Mouse (Mus musculus) kidney, postnatal 14 days (tissue): ENCODE data around the gene Cd93.
A peak's percentile ranks its signal among the peaks of the same experiment; 100 is the strongest.

ENCODE experiments used
- DNase-seq: peaks from one replicate; pipeline ENCODE4 v3.0.0; 2022; ENCODE audit warnings: mixed read lengths

The Cd93 gene

DNA sequence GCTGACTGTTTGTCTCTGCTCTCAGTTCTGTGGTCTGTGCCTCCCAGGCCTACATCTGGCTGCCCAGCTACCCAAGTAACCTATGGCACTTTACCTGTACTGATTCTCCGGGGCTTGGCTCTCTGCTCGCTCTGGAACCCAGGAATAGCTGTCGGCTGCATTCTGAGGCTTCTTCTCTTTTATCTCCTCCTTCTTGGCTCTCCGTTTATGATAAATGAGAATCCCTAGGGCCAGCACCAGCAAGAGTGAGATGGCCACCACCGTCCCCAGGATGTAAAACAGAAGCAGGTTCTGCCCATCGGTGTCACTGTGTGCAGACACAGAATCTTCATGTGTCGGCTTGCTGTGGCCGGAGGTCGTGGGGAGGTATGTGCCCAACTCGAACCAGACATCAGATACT is 1.9 kb downstream of the Cd93 start:
- DNase-seq, result no peak

DNA sequence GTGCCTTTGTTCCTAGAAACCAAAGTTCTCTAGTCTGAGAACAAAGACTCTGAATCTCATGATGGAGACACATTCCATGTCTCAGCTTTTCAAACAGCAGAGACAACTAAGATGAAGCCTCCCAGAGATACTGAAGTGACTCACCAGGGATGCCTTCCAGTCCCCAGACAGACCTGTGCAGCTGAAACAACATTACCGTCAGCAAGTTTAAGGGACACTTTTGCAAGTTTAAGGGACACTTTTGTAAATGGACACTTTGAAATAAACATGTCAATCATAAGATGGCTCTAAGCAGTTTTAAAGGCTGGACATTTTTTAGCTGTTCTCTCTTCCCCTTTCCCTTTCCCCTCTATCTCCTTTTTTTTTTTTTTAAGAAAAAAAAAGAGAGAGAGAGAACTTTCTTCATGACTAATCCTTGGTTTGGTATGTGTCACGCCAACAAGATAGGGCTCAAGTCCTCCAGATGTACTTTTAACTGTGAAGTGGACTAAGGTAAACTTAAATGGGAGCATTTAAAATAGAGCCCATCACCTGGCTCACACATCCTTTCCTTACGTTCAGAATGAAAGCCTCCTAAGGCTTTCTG is 3.6 kb downstream of the Cd93 start:
- no peak for DNase-seq

DNA sequence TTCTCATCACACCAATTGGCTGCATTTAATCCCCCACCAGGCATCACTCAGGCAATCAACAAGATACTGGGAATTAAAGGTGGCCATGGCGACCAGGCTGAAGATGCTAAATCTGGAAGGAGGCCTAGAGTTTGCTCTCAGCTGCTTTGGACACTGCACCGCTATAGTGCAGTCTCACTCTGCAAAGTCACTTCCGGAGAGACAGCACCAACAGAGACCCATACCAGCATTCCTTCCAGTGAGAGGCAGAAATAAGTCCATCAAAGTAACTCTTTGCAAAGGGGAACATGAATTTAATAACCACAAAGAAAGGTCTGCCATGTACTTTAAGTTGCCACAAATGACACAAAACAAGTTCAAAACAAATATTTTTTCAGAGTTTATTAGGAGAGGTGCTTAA is 7.1 kb downstream of the Cd93 start:
- no peak for DNase-seq

DNA sequence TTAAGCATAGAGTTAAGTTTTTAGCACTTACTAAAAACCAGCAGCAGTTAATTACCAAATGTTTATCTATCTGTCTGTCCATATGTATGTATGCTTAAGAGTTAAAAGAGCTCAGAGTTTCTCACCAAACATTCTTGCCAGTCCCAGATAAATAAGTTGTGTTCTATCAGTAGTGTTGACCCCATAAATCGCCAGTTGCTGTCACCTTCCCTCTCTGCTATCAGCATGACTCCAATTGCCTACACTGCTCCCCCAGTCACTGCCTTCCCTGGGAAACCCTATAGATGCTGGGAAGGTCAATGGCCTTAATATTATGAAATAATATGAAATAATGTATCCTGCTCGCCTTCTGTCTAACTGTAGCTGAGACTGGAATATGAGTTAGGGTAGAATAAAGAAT is 11.0 kb downstream of the Cd93 start:
- no peak for DNase-seq

DNA sequence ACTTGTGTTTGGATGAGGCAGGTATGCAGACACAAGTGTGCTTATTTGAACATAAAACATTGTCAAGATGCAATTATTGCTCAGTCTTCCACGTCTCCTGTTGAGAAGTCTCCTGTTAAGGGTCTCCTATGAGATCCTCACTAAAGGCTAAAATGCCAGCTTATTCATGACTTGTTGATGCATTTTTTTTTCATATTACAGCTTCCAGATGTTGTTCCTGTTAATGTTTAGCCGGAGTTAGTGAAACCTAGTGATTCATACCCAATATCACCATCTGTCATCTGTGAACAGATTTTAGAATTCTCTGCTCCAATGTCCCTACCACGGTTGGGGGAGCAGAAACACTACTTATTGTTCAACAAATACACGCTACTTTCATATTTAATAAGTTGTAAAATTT is 12.4 kb downstream of the Cd93 start:
- no peak for DNase-seq

DNA sequence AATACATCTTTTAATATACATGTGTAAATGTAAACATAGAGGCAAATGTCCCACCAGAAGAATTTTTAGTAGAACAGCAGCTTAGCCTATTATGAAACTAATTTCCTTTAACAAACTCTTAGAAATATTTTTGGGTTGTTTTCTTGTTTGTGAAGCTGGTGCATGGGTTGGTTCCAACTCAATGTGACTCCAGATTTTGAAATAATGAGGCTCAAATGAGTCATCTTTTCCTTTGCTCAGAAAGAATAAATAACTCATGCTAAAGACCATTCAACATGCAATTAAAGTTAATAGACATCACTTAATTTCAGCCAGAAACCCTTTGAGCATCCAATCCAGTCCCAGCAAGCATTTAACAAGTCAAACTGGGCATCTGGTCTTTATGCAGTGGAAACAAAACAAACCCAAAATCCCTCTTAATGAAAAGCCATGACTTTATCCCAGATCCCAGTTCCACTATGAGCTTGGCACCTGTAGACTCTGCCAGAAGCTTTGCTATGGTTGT is 14.3 kb downstream of the Cd93 start:
- DNase-seq, result peak; percentile 31

DNA sequence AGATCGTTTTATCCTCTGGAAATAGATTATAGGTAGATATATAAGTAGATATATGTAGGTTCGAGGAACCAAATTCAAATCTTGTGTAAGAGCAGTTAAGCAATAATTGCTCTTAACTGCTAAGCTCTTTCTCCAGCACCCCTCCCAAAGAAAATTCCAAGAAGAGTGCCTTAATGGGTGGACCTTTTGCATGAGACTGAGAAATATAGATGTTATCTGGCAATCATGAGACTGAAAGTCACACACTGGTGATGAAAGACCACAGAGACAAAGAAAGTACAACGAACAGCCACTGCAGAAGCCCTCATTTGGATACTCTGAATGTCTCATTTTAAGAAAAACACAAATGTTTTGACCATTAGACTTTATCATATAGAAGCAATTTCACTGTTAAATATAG is 14.8 kb downstream of the Cd93 start:
- no peak for DNase-seq

DNA sequence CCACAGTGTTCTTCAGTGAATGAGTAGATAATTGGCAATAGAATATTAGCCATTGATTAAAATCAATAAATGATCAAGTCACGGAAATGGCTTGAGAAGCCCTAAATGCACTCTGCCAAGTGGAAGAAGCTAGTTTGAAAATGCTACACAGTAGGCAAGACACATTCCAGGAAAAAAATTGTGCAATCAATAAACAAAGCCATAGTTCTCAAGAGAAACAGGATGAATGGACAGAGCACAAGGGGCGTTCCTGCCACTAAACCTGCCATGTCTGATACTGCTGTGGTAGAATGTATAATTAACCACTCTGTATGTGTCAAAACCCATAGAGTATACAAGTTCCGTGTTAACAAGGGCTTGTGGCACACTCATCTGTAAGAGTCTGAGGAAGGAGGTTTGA is 15.8 kb downstream of the Cd93 start:
- DNase-seq, result no peak

DNA sequence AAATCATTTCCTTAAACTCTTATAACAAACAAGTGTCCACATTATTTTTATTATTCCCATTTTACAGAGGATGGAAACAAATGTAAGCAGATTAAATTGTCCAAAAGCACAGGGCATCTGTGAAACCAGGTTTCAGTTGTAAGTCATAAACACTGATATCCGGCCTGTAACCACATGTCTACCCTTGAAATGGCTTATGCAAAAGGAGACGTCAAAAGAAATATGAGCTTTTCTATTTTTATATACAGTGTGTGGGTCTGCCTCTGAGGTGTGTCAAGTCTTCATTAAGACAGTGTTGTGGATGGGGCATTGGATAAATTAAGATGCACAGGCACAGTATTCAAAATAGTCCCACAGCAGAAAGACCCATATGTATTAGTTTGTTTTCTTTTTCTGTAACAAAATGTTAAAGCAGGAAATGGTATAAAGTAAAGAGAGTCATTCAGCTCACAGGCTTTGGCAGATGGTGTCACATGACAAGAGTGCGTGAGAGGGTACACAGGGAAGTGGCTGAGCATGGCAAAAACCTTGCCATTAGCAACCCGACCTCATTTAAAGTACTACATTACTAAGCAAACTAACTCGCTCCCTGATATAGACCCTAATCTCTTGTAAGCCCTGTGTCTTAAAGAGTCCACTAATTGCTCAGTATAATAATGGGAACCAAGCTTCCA is 17.5 kb downstream of the Cd93 start:
- DNase-seq, result no peak

DNA sequence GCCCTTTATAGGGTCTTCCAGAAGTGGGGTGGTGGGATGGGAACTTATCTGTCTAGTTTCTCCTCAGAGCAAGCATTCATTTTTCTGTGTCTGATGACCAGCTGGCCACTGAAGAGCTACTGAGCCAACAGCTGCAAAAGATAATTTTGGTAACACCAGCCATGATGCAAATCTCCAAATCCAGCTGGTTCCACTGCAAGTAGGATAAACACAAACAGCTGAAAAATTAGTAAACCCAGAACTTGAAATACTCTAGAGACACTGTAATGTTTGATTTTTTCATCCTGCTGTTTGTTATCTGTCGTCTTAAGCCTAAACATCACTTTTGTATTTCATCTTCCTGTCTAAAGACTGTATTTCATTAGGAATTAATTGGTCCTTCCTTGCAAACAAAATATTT is 21.7 kb downstream of the Cd93 start:
- DNase-seq, result no peak

DNA sequence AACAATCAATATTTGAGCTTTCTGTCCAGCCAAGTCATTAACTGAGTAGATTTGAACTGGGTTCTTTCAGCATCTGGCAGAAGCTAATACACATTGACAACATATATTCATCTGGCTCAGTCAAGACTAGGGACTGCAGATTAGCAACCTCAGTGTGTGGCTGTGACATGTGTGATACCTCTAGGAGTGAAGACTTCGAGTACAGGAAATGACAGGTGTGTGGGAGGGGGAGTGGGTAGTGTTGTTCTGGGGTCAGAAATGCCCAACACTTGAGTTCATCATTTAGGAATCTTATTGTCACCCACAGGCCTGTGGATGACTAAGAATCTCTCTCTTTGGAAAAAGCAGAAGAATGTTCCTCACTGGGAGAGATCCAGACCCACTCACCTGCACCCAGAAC is 22.3 kb downstream of the Cd93 start:
- no peak for DNase-seq

DNA sequence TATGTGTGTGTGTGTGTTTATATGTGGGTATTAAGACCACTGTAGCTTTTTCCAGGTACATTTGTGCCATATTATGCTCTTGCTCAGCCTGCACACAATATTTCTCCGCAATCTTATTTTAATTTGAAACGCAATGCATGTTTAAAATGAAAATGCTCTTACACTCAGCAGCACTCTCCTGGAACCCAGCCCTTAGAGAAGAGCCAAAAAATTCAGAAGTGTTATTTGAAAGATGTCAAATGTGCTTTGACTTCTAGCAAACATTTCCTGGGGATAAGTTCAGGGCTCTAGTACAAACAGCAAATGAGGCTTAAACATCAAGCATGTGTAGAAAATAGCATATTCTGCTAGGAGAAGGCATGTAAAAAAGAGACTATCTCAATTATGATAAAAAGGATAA is 23.6 kb downstream of the Cd93 start:
- DNase-seq, result no peak

DNA sequence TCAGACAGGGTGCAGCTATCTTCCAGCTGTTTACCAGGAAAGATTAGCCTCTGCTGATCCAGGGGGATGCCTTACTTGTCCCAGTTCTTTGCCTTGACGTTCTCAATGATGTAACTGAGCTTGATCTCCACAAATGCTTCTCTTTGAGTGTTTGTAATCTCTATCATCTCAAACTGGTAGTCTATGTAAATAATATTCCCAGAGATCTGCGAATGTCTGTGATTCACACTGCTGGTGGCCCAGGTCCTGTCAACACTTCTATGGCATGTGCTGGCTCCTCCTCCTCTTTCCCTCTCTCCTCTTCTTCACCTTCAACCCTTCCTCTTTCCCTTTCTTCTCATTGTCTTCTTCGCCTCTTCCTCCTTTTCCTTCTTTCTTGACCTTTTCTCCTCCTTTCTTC is 24.2 kb downstream of the Cd93 start:
- no peak for DNase-seq

DNA sequence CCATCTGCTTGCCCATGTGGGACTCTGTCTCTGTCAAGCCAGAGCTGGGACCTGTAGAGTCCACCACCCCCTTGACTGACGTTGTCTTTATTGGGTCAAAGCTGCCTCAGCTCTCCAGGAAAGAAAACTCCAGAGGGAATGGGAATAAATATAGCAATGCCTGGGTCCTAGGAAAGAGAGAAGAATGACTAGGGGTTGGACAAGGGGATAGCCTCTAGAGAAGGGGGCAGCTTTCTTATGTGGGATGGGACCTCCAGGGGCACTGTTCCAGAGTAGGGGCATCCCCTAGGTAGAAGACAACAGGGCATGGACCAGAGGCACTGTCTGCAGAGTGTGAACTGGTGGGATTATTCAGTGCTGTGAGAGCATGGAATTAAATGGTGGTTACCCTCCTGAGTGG is 33.5 kb downstream of the Cd93 start:
- no peak for DNase-seq

DNA sequence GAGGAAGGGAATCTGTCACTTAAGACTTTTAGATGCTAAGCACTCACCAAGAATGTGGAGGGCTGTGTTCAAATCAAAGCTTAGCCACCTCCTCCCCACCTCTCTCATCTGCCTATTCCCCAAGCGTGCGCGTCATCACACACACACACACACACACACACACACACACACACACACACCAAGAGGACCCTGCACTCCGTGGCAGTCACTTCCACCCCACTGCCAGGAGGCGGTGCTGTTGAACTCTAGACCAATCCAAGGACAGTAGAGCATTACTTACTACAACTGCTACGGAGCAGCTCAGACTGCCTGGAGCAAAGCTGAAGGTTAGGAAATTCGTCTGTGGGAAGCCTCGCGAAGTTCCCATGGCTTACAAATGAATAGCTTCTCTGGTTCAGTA is 34.2 kb downstream of the Cd93 start:
- peak; percentile 89 for DNase-seq

DNA sequence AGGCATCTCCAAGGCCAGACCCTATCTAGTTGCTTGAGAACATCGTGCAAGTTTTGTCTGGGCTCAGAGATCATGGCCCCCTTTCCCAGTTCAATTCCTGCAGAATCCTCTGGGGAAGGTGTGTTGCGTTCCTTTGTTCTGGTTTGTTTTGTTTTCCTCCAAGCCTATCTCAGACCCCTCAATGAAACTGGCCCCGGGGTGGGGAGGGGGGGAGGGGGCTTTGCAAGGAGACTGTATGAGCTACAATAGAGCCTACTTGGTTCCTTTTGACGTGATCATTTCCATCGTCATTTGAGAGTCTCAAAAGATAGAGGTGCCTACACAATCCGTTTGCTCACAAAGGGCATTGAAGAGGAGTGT is 34.6 kb downstream of the Cd93 start:
- no peak for DNase-seq

DNA sequence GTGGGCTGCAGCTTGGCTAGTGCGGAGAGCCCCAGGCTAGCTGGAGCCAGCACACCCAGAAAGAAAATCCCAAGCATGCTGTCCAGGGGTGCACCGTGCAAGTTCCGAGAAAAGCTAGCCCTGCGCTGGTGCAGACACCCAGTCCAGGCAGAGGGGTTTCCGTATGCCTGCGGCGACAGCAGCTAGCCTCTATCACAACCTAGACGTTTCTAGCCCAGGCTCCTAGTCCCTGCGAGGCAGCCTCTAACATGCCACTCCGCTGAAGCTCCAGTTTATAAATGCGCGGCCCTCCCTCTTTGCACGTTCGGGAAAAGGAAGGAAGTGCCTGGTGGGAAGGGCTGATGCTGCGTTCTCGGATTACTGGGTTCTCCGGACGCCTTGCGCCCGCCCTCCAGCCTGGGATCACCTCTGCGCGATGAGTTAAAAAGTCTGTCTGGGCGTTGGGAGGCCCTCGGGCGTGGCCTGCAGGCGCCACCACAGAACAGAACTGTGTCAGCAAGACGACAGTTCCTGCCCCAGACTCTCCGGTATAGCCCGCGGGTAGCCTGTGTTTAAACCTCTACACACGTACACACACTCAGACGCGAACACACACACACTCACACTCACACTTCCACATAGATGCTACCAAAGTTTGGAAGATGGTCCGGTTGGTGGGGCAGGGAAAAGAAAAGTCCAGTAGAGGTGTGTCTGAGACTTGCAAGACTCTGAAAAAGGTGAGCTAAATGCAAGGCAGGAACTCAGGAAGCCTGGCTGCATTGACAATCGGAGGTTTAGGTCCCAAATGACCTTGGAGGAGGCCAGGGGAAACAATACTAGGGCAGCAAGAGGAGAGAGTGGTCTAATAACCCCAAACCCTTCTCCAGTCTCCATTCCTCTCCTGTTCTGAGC is 35.2 kb downstream of the Cd93 start, which contains the start of gene Thbd:
TSS of gene Thbd (minus strand) at position 319 of the 891 bp plus-strand sequence.
- peak; percentile 87 for DNase-seq

DNA sequence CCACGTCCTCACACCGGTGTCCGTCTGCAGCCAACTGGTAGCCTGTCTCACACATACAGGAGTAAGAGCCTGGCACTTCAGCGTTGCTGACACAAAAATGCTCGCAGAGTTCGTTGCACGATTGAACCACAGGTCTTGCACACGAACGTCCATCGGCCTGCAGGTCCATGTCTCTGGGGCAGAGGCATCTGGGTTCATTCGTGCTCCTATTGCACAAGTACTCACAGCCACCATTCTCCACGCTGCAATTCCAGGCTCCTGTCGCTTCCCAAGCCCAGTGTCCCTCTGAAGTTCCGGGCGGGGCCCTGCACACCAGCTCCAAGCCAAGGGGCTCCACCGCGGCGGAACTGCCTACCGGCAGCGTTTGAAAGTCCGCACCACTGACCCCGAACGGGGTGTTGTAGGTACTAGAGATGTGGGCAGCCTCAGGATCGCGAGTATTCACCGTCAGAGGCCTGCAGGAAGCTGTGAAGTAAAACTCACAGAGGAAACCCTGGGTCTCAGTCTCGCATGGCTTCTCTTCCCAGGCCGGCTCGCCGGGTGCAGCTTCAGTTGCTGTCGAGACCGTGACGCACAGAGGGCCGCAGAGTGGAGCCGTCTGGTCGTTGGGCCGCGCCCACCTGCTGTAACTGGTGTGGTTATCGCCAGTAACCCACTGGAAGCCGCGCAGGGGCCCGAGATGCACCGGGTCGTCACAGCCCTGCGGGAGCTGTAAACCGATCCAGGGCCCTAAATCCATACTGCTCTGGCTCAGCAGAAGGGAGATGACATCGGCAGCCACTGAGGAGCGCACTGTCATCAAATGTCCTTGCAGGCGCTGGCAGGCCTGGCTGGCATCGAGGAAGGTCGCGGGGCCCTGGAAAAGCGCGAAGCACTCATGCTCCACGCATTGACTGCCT is 36.1 kb downstream of the Cd93 start:
- DNase-seq, result peak; percentile 54

DNA sequence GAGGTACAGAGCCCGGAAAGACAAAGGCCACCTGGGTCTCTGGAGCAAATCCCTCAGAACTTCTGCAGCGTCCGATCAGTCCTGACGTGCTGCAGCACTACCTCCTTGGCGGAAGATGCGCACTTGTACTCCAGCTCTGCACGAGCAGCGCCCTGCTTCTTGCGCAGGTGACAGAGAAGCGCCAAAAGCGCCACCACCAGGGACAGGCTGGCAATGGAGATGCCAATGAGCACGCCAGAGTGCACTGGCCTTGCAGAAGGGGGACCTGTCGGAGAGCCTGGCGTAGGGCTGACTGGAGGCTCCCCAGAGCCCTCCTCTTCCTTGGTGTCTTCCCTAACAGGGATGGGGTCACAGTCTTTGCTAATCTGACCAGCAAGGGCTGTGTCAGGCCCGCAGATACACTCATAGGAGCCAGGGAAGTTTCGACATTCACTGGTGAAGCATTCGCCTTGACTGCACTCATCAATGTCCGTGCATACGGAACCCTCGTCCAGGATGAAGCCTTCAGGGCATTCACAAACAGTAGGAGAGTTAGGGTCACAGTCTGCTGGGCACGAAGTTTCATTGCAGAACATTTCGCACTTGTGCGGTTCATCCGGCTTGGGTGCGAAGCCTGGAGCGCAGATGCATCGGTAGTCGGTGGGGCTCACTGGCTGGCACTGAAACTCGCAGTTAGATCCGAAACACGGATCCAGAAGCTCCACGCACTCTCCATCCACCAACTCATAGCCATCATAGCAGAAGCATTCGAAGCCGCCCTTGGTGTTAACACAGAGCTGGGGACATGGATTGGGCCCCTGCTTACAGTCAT is 37.0 kb downstream of the Cd93 start:
- DNase-seq, result peak; percentile 55

DNA sequence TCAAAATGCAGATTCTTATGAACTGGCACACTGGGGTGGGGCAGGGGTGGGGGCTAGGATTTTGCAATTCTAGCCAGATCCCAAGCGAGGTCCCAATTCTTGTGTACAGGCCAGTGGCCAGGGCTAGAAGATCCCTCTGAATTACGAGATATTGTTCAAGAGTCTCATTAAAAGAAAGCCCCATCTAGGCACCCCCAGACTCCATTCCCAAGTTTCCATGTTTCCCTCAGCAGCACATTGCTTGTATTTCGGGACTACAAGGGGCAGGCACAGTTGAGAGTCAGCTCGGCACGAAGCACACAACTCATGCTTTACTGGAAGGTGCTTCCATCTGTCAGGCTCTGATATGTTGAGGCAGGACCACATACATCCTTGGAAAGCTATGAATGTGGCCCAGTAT is 38.5 kb downstream of the Cd93 start:
- DNase-seq, result no peak

DNA sequence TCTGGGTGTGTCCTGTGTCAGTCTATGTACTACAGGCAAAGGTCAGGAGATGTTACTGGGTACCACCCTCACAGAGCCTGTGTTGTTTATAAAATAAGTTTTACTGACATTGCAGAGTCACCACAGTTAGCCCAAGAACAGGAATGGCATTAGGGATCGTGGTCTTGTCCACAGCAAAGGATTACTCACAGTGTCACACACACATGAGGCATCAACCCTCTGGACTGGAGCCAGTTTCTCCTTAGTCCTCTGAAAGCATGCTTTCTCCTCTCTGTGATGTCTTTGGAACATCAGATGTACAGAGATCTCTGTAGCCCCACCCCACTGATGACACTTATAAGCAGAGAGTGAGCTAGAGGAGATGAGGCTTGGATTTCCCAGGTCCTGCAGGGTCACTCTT is 41.1 kb downstream of the Cd93 start:
- DNase-seq, result no peak
